Mouse (Mus musculus): ENCODE measurements at regions not wholly inside any gene's neighbourhood (a gene's known extent, or its start where the extent isn't known, plus 50 kb on each side); places are given as distances from the start of the nearest gene placed in this dataset.

- TF ChIP-seq MAFK (IDR thresholded peaks at IDR 0.05; ENCODE audit: insufficient read depth, low read depth, low read length), result no peak
- no peak for TF ChIP-seq CHD2 (IDR thresholded peaks at IDR 0.05; ENCODE audit: low read depth, low read length)
Measured at GRCm38 (mm10) chr2:51036190-51036755, 112.6 kb downstream of the Rnd3 start.
